Mouse (Mus musculus) kidney, postnatal 0 days (tissue): ENCODE measurements at regions not wholly inside any gene's neighbourhood (a gene's known extent, or its start where the extent isn't known, plus 50 kb on each side); places are given as distances from the start of the nearest gene placed in this dataset.
"Not testable (repeated sequence)": the region's sequence is repeated elsewhere in the genome, so short reads cannot be mapped to it uniquely, and the experiment has no call there.

Source experiments
- ATAC-seq: fragments of 200-750 bp; cut with Nextera tagmentation; replicated peaks from 2 replicates; pipeline ENCODE4 v1.8.0; 2017; ENCODE audit warnings: low read depth, moderate number of reproducible peaks, moderate TSS enrichment, moderate library complexity; ENCODE audit not compliant: low FRiP score
- DNase-seq: peaks from one replicate; pipeline ENCODE4 v3.0.0-alpha.2; 2016; ENCODE audit warnings: low spot score
- H3K27ac ChIP-seq: fragments of 300-500 bp; sonication (generic); 2 replicates; pipeline ENCODE4 v1.5.1; 2014; ENCODE audit warnings: mild to moderate bottlenecking
- H3K27me3 ChIP-seq: fragments of 300-500 bp; sonication (generic); 2 replicates; pipeline ENCODE4 v1.6.1; 2014; ENCODE audit warnings: low read length, mixed read lengths; ENCODE audit not compliant: insufficient read depth
- H3K36me3 ChIP-seq: fragments of 300-500 bp; sonication (generic); 2 replicates; pipeline ENCODE4 v1.6.1; 2014; ENCODE audit warnings: low read length, mixed read lengths; ENCODE audit not compliant: insufficient read depth
- H3K4me1 ChIP-seq: fragments of 300-500 bp; sonication (generic); replicated peaks from 2 replicates; pipeline ENCODE4 v1.6.1; 2014; ENCODE audit warnings: antibody characterized with exemption, low read length, mixed read lengths; ENCODE audit not compliant: insufficient read depth
- H3K4me2 ChIP-seq: fragments of 300-500 bp; sonication (generic); 2 replicates; pipeline ENCODE4 v1.6.1; 2014; ENCODE audit warnings: mild to moderate bottlenecking, low read length, moderate library complexity, mixed read lengths
- H3K4me3 ChIP-seq: fragments of 300-500 bp; sonication (generic); replicated peaks from 2 replicates; pipeline ENCODE4 v1.5.1; 2014; ENCODE audit warnings: low read depth, low read length
- H3K9ac ChIP-seq: fragments of 300-500 bp; sonication (generic); 2 replicates; pipeline ENCODE4 v1.6.1; 2014; ENCODE audit warnings: low read depth, low read length
- H3K9me3 ChIP-seq: fragments of 300-500 bp; sonication (generic); replicated peaks from 2 replicates; pipeline ENCODE4 v1.6.1; 2016; ENCODE audit warnings: low read length, inconsistent platforms, mixed read lengths
- CTCF ChIP-seq: IDR thresholded peaks from 2 replicates; pipeline ENCODE4 v1.5.1; 2016; ENCODE audit warnings: antibody characterized with exemption, low read depth, mild to moderate bottlenecking, moderate library complexity
- whole genome bisulfite sequencing: fragments of 180-500 bp; shearing (Covaris S2); extraction: QIAGEN DNeasy Blood & Tissue Kit; methylation state at CpG from one replicate; pipeline ENCODE4 v1.1.7; 2014; 5-methylcytosine and 5-hydroxymethylcytosine counted together

DNA sequence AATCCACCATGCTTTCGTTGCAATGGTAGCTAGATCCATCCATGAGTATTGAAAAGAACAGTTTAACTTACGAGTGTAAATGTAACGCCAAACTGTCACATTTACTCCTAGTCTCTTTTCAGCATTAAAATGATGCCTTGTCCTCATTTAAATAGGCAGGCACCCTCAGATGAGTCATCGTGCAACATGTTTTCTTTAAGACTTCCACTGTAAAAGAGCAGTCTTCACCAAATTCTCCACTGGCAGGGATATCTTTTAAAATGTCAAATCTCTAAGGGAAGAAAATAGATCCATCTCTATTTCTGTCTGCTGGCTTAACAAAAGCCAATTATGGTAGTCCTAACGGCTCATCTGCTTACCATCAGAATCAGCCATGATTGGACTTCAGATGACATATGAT is 127.8 kb downstream of the Scg2 start:
- no peak overlapping the region for H3K27ac ChIP-seq
- H3K4me1 ChIP-seq: no peaks in the 10 kb centered on the region
- ATAC-seq (no peak), DNase-seq (no peak)
- no peaks in the 10 kb centered on the region for H3K9me3 ChIP-seq
- H3K9ac ChIP-seq: no peak overlapping the region
- 83% methylated on average over 5 of the region's 5 CpGs for WGBS
- no peaks in the 10 kb centered on the region for H3K36me3 ChIP-seq
- TF ChIP-seq CTCF: no peak
- no peak overlapping the region for H3K4me2 ChIP-seq
- H3K27me3 ChIP-seq: no peaks in the 10 kb centered on the region
- no peak overlapping the region for H3K4me3 ChIP-seq

DNA sequence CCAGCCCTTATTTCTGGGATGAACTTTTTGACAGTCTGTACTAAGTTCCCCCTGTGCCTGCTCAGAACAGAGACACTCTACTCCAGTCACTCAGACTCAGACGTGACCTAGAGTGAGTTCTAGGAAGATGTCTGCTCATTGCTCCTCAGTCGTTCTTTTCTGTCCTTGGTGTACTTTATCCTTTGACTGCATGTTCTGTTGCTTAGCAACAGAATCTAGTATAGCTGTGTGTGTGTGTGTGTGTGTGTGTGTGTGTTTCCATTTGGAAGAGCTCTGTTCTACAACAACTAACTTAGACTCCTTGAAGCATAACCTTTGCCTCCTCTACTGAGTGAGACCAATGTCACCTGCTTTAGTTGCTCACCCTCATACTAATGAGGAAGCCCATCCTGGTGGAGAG is 136.3 kb downstream of the Scg2 start:
- Histone ChIP-seq H3K27me3 (no peaks in the 10 kb centered on the region), H3K36me3 (no peaks in the 10 kb centered on the region), H3K4me2 (no peak overlapping the region), H3K4me3 (no peak overlapping the region), H3K27ac (no peak overlapping the region), H3K9me3 (no peaks in the 10 kb centered on the region), H3K9ac (no peak overlapping the region), H3K4me1 (no peaks in the 10 kb centered on the region)
- TF ChIP-seq CTCF: no peak
- ATAC-seq: no peak
- no peak for DNase-seq
- WGBS: 70% methylated on average over 2 of the region's 2 CpGs

DNA sequence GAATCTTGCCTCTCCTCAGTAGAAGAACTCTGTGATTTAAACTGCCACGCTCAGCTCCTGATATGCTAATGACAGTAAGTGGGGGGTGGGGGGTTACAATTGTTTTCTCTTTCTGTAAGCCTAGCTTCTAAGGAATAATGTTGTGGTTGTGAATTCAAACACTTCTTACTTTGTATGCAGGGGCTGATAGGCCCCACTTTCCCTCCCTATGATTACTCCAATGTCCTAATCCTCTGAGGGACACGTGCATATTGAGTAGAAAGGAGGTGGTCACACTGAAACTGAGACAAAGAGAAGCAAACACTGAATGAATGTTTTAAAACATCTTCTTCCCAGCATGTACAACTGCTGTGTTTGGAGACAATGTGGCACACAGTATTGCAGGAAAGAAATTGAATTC is 140.3 kb downstream of the Scg2 start:
- WGBS: 45% methylated on average over 2 of the region's 2 CpGs
- Histone ChIP-seq H3K36me3 (no peaks in the 10 kb centered on the region), H3K4me3 (no peak overlapping the region), H3K27me3 (no peaks in the 10 kb centered on the region), H3K9ac (no peak overlapping the region), H3K9me3 (no peaks in the 10 kb centered on the region), H3K4me1 (no peaks in the 10 kb centered on the region), H3K27ac (no peak overlapping the region), H3K4me2 (no peak overlapping the region)
- DNase-seq (no peak), ATAC-seq (no peak)
- no peak for TF ChIP-seq CTCF

DNA sequence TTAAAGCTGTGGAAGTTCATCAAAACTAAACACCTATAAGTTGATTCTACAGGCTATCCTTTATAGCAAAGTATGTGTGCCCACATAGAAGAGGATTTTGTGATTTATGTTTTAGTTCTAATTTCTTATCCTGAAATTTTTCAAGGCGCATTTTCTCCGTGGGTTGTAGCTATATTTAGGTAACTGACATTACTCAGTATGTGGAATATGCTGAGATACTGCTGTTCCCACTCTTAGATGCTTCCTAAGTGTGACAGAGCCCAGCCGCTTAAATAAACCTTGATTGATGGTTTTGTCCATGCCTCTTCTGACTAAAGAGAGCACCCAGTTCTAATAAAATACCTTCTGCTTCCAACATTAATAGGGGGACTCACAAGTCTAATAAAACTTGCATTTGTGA is 180.2 kb downstream of the Scg2 start:
- Histone ChIP-seq H3K36me3 (no peaks in the 10 kb centered on the region), H3K27me3 (no peaks in the 10 kb centered on the region), H3K4me1 (no peaks in the 10 kb centered on the region), H3K9me3 (no peaks in the 10 kb centered on the region), H3K4me3 (no peak overlapping the region), H3K9ac (no peak overlapping the region), H3K4me2 (no peak overlapping the region), H3K27ac (no peak overlapping the region)
- WGBS: 54% methylated on average over 3 of the region's 3 CpGs
- no peak for ATAC-seq
- DNase-seq: no peak
- no peak for TF ChIP-seq CTCF

DNA sequence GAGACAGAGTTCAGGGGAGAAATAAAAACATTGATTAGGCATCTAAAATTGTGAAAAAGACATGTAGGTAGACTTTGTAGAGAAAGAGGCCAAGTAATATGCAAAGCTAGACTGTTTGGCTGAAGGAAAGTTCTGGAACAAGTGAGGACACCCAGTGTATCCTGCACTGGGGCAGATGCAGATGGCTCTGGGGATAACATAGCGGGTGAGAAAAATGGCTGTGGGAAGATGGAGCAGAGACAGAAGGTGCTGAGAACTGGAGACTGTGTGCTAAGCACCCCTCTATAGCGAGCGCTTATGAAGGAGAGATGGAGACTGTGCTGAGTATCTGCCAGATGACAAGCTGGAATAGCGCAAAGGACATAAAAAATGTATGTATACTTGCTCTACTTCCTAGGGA is 226.9 kb downstream of the Scg2 start:
- Histone ChIP-seq H3K9me3 (no peaks in the 10 kb centered on the region), H3K27ac (no peak overlapping the region), H3K4me1 (no peaks in the 10 kb centered on the region), H3K4me3 (no peak overlapping the region), H3K27me3 (no peaks in the 10 kb centered on the region), H3K4me2 (no peak overlapping the region), H3K36me3 (no peaks in the 10 kb centered on the region), H3K9ac (no peak overlapping the region)
- TF ChIP-seq CTCF: no peak
- no peak for ATAC-seq
- no peak for DNase-seq
- 94% methylated on average over 4 of the region's 4 CpGs for WGBS

GRCm38 (mm10) chr1:79212471-79212870 is 227.4 kb downstream of the Scg2 start:
- no peak for ATAC-seq
- no peak overlapping the region for H3K4me3 ChIP-seq
- TF ChIP-seq CTCF: no peak
- no peak overlapping the region for H3K27ac ChIP-seq
- DNase-seq: no peak
- H3K27me3 ChIP-seq: no peaks in the 10 kb centered on the region
- WGBS: 93% methylated on average over 5 of the region's 5 CpGs
- H3K9ac ChIP-seq: no peak overlapping the region
- H3K36me3 ChIP-seq: no peaks in the 10 kb centered on the region
- H3K4me2 ChIP-seq: no peak overlapping the region
- no peaks in the 10 kb centered on the region for H3K9me3 ChIP-seq
- no peaks in the 10 kb centered on the region for H3K4me1 ChIP-seq

GRCm38 (mm10) chr1:79211981-79212380 is 227.9 kb downstream of the Scg2 start:
- 94% methylated on average over 1 of the region's 1 CpGs for WGBS
- not testable (repeated sequence) for H3K4me3 ChIP-seq, H3K36me3 ChIP-seq, H3K27ac ChIP-seq, H3K9me3 ChIP-seq, H3K27me3 ChIP-seq, DNase-seq, H3K4me2 ChIP-seq, H3K4me1 ChIP-seq, H3K9ac ChIP-seq, ATAC-seq
